Mouse (Mus musculus) cerebellum, adult 2 months (tissue): ENCODE results near the gene Astn1.

Experiments
- CTCF ChIP-seq: fragments of 200-500 bp; IDR thresholded peaks from 2 replicates; pipeline ENCODE4 v1.5.1; 2011; ENCODE audit warnings: low read depth, mild to moderate bottlenecking, control low read depth, low read length, moderate library complexity, borderline replicate concordance; ENCODE audit not compliant: insufficient read depth
- POLR2A ChIP-seq: fragments of 200-500 bp; IDR thresholded peaks from 2 replicates; pipeline ENCODE4 v1.6.1; 2011; ENCODE audit warnings: low read length, control low read depth, borderline replicate concordance; ENCODE audit not compliant: insufficient read depth

DNA sequence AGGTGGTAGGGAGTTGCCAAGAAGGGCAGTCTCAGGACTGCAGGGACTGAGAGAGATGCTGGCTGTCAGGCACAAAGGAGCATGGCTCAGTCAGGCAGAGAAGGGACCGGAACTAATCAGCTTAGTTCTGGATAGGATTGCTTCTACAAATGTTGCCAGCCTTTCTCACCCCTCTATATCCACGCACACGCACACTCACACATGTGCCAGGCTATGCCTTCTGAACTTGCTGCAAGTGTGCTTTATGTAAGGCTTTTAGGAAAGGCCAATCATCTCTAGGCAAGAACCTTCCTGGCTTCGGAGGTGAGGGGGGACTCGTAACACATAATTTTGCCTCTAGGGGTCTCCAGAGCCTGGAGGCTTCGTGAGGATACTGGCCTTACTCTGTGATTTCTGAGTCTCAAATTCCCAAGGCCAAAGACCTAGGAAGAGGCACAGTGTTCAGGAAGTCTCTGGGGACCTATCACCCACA, 18.8 kb upstream of the Astn1 start:
- no peak for TF ChIP-seq POLR2A
- TF ChIP-seq CTCF = peak; percentile 20; the same call in 1 of the 2 replicates
